Mouse (Mus musculus) heart, embryonic 14.5 days (tissue): Measurements from ENCODE around the gene Ly6g6f. TPM values are rescaled to one million over a fixed set of nuclear protein-coding genes. Genes with fewer than 3 reads are reported as not detected.

Experiments
- ATAC-seq: fragments of 200-750 bp; cut with Nextera tagmentation; 2 replicates; pipeline ENCODE4 v1.8.0; 2017; ENCODE audit warnings: low read depth, moderate TSS enrichment; ENCODE audit not compliant: insufficient number of reproducible peaks, insufficient read depth, low FRiP score
- H3K27ac ChIP-seq, 2 experiments: fragments of 200-500 bp in 1 of 2; fragments of 300-500 bp in 1 of 2; sonication (generic) in 1 of 2; replicated peaks in 1 of 2; 2 replicates each; pipeline ENCODE4 v1.5.1; 2012 to 2014; ENCODE audit warnings: low read depth in 2 of 2, low read length in 2 of 2, control low read depth in 1 of 2, mild to moderate bottlenecking in 1 of 2, mixed read lengths in 1 of 2; ENCODE audit not compliant: control insufficient read depth in 1 of 2, insufficient read depth in 1 of 2
- H3K27me3 ChIP-seq: fragments of 300-500 bp; sonication (generic); 2 replicates; pipeline ENCODE4 v1.6.1; 2014; ENCODE audit warnings: mild to moderate bottlenecking, low read length, control low read depth; ENCODE audit not compliant: control insufficient read depth, insufficient read depth
- H3K36me3 ChIP-seq: fragments of 300-500 bp; sonication (generic); 2 replicates; pipeline ENCODE4 v1.6.1; 2014; ENCODE audit warnings: mild to moderate bottlenecking, control low read depth, low read length, mixed read lengths; ENCODE audit not compliant: control insufficient read depth, insufficient read depth
- H3K4me1 ChIP-seq, 2 experiments: fragments of 200-500 bp in 1 of 2; fragments of 300-500 bp in 1 of 2; sonication (generic) in 1 of 2; 2 replicates each; pipeline ENCODE4 v1.6.1; 2012 to 2014; ENCODE audit warnings: low read length in 2 of 2, control low read depth in 1 of 2, mixed read lengths in 1 of 2; ENCODE audit not compliant: control insufficient read depth in 2 of 2, insufficient read depth in 2 of 2
- H3K4me2 ChIP-seq: fragments of 300-500 bp; sonication (generic); 2 replicates; pipeline ENCODE4 v1.6.1; 2014; ENCODE audit warnings: mild to moderate bottlenecking, low read length
- H3K4me3 ChIP-seq, 2 experiments: fragments of 200-500 bp in 1 of 2; fragments of 300-500 bp in 1 of 2; sonication (generic) in 1 of 2; 2 replicates each; pipeline ENCODE4 v1.5.1; 2012 to 2014; ENCODE audit warnings: low read length in 2 of 2, mild to moderate bottlenecking in 2 of 2, control low read depth in 1 of 2, low read depth in 1 of 2, moderate library complexity in 1 of 2; ENCODE audit not compliant: control insufficient read depth in 1 of 2, insufficient read depth in 1 of 2
- H3K9ac ChIP-seq: fragments of 300-500 bp; sonication (generic); 2 replicates; pipeline ENCODE4 v1.6.1; 2014; ENCODE audit warnings: mild to moderate bottlenecking, low read length
- H3K9me3 ChIP-seq: fragments of 300-500 bp; sonication (generic); 2 replicates; pipeline ENCODE4 v1.6.1; 2016; ENCODE audit warnings: low read length, control low read depth; ENCODE audit not compliant: control insufficient read depth
- WGBS: fragments of 180-500 bp; shearing (Covaris S2); extraction: QIAGEN DNeasy Blood & Tissue Kit; methylation state at CpG from one replicate; pipeline ENCODE4 v1.1.7; 2014; 5-methylcytosine and 5-hydroxymethylcytosine counted together
- polyA plus RNA-seq: library from polyadenylated mRNA; unstranded; fragments of >200 nt; fragmentation: Nextera tagmentation; extraction: Ambion mirVana; gene quantifications from 2 replicates; pipeline ENCODE4 v1.2.1, GENCODE M21; 2014

The Ly6g6f gene
- polyA plus RNA-seq, 1 experiment from 2014 or later = not detected

DNA sequence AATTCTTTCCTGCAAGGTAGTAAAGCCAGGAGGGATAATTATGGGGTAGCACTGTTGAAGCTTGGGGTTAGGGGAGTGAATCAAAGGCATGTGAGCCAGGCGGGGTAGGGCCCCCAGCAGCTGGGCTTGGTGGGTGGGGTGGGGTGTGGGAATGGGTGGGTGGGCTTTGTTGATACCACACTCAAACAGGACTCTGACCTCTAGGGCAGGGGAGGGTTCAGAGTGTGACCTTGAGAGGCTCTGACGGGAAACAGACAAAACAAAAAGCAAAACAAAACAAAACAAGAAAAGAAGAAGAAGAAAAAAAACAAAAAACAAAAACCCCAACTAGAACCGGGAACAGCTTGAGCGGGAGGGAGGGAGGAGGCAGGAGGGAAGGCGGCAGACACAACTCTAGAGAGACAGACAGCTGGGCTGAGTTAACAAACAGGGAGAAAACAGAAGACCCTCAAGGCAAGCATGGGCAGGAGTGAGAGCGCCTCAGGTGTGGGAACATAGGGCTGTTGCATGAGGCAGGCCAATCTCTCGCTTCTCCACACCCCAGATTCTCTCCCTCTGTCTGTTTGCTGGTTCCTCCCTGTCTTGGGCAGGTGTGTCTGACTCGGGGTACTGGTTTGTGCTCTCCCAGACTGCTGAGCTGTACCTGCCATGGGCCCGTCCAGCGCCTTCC lies 8.8 kb downstream of the Ly6g6f start, which contains the start of gene Ly6g6e:
Gene Ly6g6e, plus strand, starts transcription at position 396 of the 670 bp plus-strand sequence.
- Histone ChIP-seq H3K9me3 (no peaks in the 10 kb centered on the region), H3K36me3 (no peaks in the 10 kb centered on the region), H3K4me3 (peak within 1 kb of the TSS; percentile 30 to 34), H3K4me1 (peaks cover 15 to 20% of the 10 kb centered on the region in 2 experiments), H3K27ac (peak within 1 kb of the TSS in 1 of 2 experiments; percentile 59; a peak in 2 of 4 replicates), H3K4me2 (peak within 1 kb of the TSS; percentile 69), H3K9ac (peak within 1 kb of the TSS; percentile 75), H3K27me3 (0 out of 2 replicates have a peak, but pooled peaks cover 4% of the 10 kb centered on the region)
- no peak for ATAC-seq
- WGBS = 42% methylated on average over 10 of the region's 10 CpGs

DNA sequence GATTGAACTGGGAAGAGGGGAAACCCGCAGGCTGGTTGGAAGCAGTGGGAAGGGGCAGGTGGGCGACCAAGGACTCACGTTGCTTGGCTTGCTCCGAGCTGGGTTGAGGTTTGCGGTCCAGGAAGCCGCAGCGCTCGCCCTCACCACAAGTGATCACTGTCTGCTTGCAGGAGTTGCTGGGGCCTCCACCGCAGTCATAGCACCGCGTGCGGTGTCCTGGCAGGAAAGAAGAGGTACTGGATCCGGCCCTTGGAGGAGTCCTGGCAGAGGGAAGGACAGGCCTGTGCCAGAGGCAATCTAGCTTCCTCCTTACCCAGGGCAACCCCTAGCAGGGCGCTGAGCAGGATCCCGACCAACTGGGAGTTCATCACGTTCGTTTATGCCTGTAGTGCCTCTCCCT lies 11.3 kb downstream of the Ly6g6f start:
- Histone ChIP-seq H3K4me2 (no peak overlapping the region), H3K36me3 (no peaks in the 10 kb centered on the region), H3K27me3 (no peaks in the 10 kb centered on the region), H3K9ac (no peak overlapping the region), H3K27ac (no peak overlapping the region), H3K4me1 (peaks cover 3 to 11% of the 10 kb centered on the region in 2 experiments; a peak in 3 of 4 replicates), H3K9me3 (no peaks in the 10 kb centered on the region), H3K4me3 (no peak overlapping the region)
- no peak for ATAC-seq
- WGBS = 47% methylated on average over 17 of the region's 17 CpGs

DNA sequence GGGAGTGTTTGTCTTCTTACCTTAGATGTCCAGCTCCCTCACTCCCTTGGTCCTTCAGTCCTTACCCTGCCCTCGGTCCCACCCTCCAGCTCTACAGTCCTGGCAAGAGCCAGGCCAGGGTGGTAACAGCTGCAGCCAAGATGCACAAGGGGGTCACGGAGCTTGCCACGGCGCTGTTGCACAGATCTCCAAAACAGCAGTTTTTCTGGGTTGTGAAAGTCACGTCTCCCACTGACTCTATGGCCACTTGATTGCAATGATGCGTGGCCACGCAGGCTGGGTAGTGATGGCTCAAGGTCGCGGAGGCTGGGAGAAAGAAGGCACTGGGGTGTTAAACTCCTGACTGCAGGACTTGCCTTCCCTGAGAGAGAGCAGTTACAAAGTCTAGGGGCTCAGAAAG lies 14.0 kb downstream of the Ly6g6f start:
- Histone ChIP-seq H3K27ac (no peak overlapping the region), H3K4me2 (no peak overlapping the region), H3K36me3 (no peaks in the 10 kb centered on the region), H3K9ac (no peak overlapping the region), H3K4me3 (no peak overlapping the region), H3K9me3 (no peaks in the 10 kb centered on the region), H3K4me1 (no peaks in the 10 kb centered on the region; a peak in 1 of 4 replicates), H3K27me3 (peaks cover 12% of the 10 kb centered on the region)
- no peak for ATAC-seq
- 79% methylated on average over 9 of the region's 9 CpGs for WGBS

GRCm38 (mm10) chr17:35070556-35071229 lies 14.7 kb downstream of the Ly6g6f start:
- Histone ChIP-seq H3K27ac (no peak overlapping the region), H3K4me1 (peaks cover 0 to under 1% of the 10 kb centered on the region in 2 experiments; a peak in 1 of 4 replicates), H3K9ac (no peak overlapping the region), H3K9me3 (no peaks in the 10 kb centered on the region), H3K36me3 (no peaks in the 10 kb centered on the region), H3K4me3 (no peak overlapping the region), H3K4me2 (no peak overlapping the region), H3K27me3 (peaks cover 17% of the 10 kb centered on the region)
- no peak for ATAC-seq
- 33% methylated on average over 6 of the region's 6 CpGs for WGBS

DNA sequence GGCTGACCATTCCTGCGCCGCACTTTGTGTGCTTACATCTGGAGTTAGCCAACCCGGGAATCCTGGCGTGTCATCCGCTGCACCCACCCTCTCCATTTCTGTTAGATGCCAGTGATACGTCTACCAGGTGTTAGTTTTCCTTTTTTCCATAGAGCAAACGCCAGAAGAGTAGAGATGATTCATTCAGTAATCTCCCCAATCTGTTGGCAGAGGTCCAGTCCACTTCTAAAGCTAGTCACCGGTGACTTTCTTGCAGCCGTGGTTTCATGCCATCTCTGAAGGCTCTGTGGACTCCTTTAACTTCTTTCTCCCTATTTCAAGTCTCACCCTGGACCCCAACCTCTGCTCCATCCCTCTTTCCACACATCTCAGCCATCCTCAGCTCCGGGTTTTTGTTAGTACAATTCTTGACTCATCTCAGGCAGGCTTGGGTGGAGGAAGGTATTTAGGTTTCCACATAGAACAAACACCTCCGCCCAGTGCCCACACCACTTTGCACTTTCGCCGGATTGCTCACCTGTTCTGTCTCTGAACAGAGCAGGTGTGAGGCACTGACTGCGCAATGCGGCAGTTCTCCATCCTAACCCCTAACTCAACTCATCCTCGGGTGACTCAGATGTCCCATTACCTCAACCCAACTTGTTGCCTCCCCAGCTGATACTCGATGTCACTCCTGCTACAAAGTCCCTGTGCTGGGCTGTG lies 17.0 kb downstream of the Ly6g6f start:
- WGBS = 72% methylated on average over 17 of the region's 17 CpGs
- ATAC-seq = no peak
- H3K36me3 ChIP-seq = no peaks in the 10 kb centered on the region
- H3K27me3 ChIP-seq = peaks cover 33% of the 10 kb centered on the region
- H3K9ac ChIP-seq = no peak overlapping the region
- no peak overlapping the region for H3K4me3 ChIP-seq
- no peak overlapping the region for H3K4me2 ChIP-seq
- no peaks in the 10 kb centered on the region for H3K9me3 ChIP-seq
- H3K27ac ChIP-seq = no peak overlapping the region
- H3K4me1 ChIP-seq = peaks cover 6 to 8% of the 10 kb centered on the region in 2 experiments; a peak in 2 of 4 replicates

DNA sequence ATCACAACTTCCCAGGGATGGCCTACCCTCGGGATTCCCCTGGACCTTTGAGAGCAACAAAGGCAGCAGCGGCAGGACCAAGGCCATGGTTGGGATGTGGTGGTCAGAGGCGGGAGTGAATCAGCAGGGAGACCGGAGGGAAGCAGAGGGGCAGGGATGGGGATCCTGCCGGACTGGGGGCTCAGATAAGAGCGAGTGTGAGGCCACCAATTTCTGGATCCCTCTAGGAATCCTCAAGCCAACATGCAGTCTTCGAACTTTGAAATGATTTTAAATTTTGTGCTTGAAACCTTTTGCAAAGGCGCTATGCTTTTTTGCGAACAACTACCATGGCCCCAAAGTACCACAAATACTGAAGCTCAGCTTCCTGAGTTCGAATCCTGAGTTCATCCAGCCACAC lies 19.3 kb downstream of the Ly6g6f start, which contains the start of gene Mpig6b:
Gene Mpig6b, minus strand, starts transcription at position 101 of the 400 bp plus-strand sequence.
- H3K4me3 ChIP-seq = peak within 1 kb of the TSS; percentile 19 to 34
- no peak for ATAC-seq
- H3K9ac ChIP-seq = peak within 1 kb of the TSS; percentile 52
- H3K9me3 ChIP-seq = no peaks in the 10 kb centered on the region
- WGBS = 48% methylated on average over 10 of the region's 10 CpGs
- H3K27me3 ChIP-seq = peaks cover 33% of the 10 kb centered on the region
- H3K4me1 ChIP-seq = peaks cover 6 to 8% of the 10 kb centered on the region in 2 experiments; a peak in 2 of 4 replicates
- H3K36me3 ChIP-seq = peaks cover 17% of the 10 kb centered on the region
- H3K27ac ChIP-seq = no peak within 1 kb of the TSS
- peak within 1 kb of the TSS; percentile 67 for H3K4me2 ChIP-seq
